Mouse (Mus musculus): ENCODE data around the gene Wfdc8. TPM values are rescaled to one million over a fixed set of nuclear protein-coding genes. Genes with fewer than 3 reads are reported as not detected.
"Not testable (repeated sequence)": the region's sequence is repeated elsewhere in the genome, so short reads cannot be mapped to it uniquely, and the experiment has no call there.

Wfdc8 gene
- not detected in 2 replicates for polyA plus RNA-seq (2016; fragmentation: Nextera tagmentation; extraction: Ambion mirVana)

DNA sequence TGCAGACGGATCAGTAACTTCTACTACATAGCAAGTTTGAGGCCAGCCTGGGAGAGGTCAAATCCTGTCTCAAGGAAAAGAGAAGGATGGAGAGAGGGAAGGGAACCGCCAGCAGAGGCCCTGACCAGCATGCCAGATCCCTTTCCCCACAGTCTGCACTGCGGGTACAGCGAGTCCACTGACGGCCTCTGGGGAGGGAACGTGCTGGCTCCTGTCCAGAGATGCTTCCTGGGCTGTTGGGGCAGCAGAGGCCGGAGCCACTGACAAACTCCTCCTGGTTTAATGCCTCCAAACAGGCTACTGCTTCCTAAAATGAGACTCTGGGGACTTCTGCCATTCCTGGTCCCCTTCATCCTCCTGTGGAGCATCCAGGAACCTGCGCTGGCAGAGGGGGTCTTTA is at the start of gene Wfdc8, which contains the start of gene Wfdc6b:
Gene Wfdc8, minus strand, starts transcription at position 156 of the 400 bp plus-strand sequence.
Gene Wfdc6b, plus strand, starts transcription at position 52 of the 400 bp plus-strand sequence.
- not testable (repeated sequence) for H3K9me3 ChIP-seq; H3K27me3 ChIP-seq (ENCODE audit: insufficient read depth, poor library complexity, severe bottlenecking); DNase-seq (ENCODE audit: low spot score); H3K27ac ChIP-seq; H3K36me3 ChIP-seq; H3K4me1 ChIP-seq (replicated peaks); H3K4me3 ChIP-seq
- 75% methylated on average over 8 of the region's 8 CpGs for WGBS

DNA sequence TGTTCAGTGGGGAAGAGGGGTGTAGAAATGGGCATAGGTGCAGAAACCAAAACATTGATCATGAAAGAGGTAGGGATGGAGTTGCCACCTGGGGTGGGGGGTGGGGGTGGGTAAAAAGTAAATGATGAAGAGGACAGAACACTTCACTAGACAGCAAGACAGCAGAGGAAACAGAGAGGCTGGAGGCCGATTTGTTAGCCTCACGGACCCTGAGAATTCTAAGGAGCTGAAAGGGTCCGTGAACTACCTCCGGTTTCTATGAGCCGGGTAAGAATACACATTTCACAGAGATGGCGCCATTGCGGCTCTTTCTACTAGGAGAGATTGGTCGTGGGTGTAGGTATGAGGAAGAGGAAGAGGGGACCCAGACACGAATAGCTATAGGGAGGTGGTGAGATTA is 43.1 kb upstream of the Wfdc8 start, which contains the start of gene Wfdc9:
Gene Wfdc9, minus strand, starts transcription at position 101 of the 400 bp plus-strand sequence.
- Histone ChIP-seq H3K27ac (no peak within 1 kb of the TSS), H3K9me3 (no peaks in the 10 kb centered on the region), H3K4me1 (replicated peaks) (no peaks in the 10 kb centered on the region), H3K4me3 (no peak within 1 kb of the TSS), H3K27me3 (ENCODE audit: insufficient read depth, poor library complexity, severe bottlenecking) (0 out of 2 replicates have a peak, but pooled peaks cover 3% of the 10 kb centered on the region), H3K36me3 (no peaks in the 10 kb centered on the region)
- 82% methylated on average over 9 of the region's 9 CpGs for WGBS
- DNase-seq (ENCODE audit: low spot score): no peak

DNA sequence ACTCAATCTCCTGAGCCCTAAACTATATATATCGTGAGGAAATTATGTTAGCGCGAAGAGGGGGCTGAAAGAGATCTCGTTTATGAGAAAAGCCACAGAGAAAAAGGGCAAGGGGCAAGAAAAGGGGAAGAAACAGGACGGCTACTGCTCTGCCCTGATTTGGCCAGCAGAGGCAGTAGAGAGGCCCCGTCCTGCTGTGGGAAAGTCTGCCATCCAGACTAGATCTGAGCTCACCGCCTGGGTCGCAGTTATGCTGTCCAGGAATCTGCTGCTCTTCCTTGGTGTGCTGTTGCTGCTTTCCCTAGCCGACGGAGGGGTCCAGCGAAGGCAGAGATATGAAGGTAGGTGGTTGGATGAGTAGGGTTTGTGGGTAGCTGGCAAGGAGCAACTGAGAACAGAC is 42.4 kb upstream of the Wfdc8 start, which contains the start of gene Wfdc10:
Gene Wfdc10, plus strand, starts transcription at position 189 of the 400 bp plus-strand sequence.
- WGBS: 19% methylated on average over 11 of the region's 11 CpGs
- H3K27me3 ChIP-seq (ENCODE audit: insufficient read depth, poor library complexity, severe bottlenecking): 0 out of 2 replicates have a peak, but pooled peaks cover 3% of the 10 kb centered on the region
- no peak within 1 kb of the TSS for H3K27ac ChIP-seq
- no peaks in the 10 kb centered on the region for H3K36me3 ChIP-seq
- no peaks in the 10 kb centered on the region for H3K9me3 ChIP-seq
- DNase-seq (ENCODE audit: low spot score): peak; percentile 63
- no peak within 1 kb of the TSS for H3K4me3 ChIP-seq
- H3K4me1 ChIP-seq (replicated peaks): no peaks in the 10 kb centered on the region

DNA sequence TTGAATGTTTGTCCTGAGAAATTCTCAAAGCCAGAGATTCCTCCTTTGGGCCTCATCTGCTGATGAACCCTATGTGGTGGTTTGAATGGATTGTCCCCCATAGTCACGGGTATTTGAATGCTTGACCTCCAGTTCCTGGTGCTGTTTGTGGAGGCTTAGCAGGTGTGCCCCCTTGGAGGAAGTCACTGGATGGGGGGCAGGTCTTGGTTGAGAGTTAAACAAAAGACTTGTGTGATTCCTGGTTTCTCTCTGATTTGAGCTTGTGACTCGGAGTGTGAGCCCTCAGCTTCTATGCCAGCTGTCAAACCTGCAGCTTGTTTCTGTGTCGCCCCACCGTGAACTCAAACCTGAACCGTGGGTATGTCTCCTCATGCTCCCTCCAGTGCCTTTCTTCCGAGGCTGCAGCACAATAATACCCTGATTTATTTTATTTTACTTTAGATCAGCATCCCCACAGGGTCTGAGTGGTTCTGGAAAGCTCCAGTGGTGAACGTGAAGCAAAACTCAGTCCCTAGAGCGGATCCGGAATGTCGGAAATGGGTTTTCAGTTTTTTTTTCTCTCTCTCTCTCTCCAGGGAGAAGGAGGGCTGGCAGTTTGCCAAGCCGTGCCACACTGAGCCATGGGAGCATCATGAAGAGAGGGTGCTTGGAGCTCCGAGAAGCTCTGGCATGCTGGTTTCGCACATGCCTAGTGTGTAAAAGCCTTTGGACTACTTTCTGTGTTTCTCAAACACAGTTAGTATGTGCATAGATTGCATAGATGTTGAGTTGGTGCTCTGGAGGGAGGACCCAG is 28.7 kb upstream of the Wfdc8 start:
- H3K27me3 ChIP-seq (ENCODE audit: insufficient read depth, poor library complexity, severe bottlenecking): no peaks in the 10 kb centered on the region
- H3K4me1 ChIP-seq (replicated peaks): no peaks in the 10 kb centered on the region
- no peak overlapping the region for H3K4me3 ChIP-seq
- no peak overlapping the region for H3K27ac ChIP-seq
- H3K9me3 ChIP-seq: no peaks in the 10 kb centered on the region
- DNase-seq (ENCODE audit: low spot score): no peak
- 87% methylated on average over 13 of the region's 13 CpGs for WGBS
- H3K36me3 ChIP-seq: no peaks in the 10 kb centered on the region

DNA sequence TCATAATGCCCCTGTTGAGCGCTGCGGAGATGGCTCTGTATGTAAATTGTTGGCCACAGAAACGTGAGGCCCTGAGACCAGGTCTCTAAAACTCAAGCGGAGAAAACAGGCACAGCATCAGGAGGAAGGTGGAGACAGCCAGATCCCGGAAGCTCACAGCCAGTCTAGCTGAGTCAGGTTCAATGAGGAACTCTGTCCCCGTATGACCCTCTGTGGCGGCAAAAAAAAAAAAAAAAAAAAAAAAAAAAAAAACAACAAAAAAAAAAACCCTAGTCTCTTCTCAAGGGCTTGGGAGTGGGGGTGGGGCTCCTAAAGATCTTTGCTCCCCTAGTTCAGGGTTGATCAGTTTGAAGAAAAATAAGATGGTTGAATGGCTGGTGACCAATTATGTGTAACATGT is 27.7 kb upstream of the Wfdc8 start:
- H3K4me1 ChIP-seq (replicated peaks): no peaks in the 10 kb centered on the region
- 73% methylated on average over 7 of the region's 7 CpGs for WGBS

DNA sequence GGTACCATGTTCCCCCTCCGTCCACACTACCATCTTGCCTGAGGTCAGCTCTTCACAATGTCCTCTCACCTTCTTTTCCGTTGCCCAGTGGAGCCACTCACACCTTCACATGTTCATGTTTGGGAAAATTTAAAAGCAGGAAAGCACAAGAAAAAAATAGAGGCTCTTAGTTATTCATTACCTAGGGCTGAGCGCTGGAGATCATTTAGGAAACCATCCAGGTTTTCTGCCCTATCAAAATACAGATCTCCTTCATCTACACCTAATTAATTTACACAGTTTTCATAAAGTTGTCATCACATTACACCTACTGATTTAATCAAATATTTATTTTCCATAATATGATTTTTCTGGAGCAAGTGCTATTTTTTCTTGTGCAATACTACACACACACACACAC is 25.3 kb upstream of the Wfdc8 start, which contains the start of gene Wfdc16:
Gene Wfdc16, minus strand, starts transcription at position 101 of the 400 bp plus-strand sequence.
- no peaks in the 10 kb centered on the region for H3K4me1 ChIP-seq (replicated peaks)
- no peaks in the 10 kb centered on the region for H3K9me3 ChIP-seq
- H3K27ac ChIP-seq: no peak within 1 kb of the TSS
- 86% methylated on average over 3 of the region's 3 CpGs for WGBS
- no peak within 1 kb of the TSS for H3K4me3 ChIP-seq
- no peaks in the 10 kb centered on the region for H3K36me3 ChIP-seq
- no peak for DNase-seq (ENCODE audit: low spot score)
- H3K27me3 ChIP-seq (ENCODE audit: insufficient read depth, poor library complexity, severe bottlenecking): no peaks in the 10 kb centered on the region

More for the DNA sequence above, 27.7 kb upstream of the Wfdc8 start:
- no peak for DNase-seq (ENCODE audit: low spot score)
- no peaks in the 10 kb centered on the region for H3K36me3 ChIP-seq
- H3K27ac ChIP-seq: no peak overlapping the region
- no peaks in the 10 kb centered on the region for H3K9me3 ChIP-seq
- H3K4me3 ChIP-seq: no peak overlapping the region
- H3K27me3 ChIP-seq (ENCODE audit: insufficient read depth, poor library complexity, severe bottlenecking): no peaks in the 10 kb centered on the region

DNA sequence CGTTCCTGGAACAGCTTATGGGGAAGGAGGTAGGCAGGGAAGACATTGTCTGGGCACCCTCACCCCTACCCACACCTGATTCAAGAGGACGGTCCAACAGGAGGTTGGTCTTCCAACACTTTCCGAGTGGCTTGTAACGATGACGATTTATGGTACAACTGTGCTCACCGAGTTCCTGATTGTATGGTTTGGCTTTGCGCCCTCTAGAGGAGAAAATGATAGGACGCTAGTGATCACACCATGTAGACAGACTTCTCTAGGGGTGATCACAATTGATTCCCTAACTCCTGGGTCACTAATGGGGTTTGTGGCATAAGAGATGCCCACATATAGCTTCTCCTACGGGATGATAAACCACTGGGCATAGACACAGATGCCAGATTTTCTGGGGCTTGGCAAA is 21.8 kb upstream of the Wfdc8 start:
- H3K9me3 ChIP-seq: no peaks in the 10 kb centered on the region
- H3K36me3 ChIP-seq: no peaks in the 10 kb centered on the region
- no peaks in the 10 kb centered on the region for H3K27me3 ChIP-seq (ENCODE audit: insufficient read depth, poor library complexity, severe bottlenecking)
- H3K4me3 ChIP-seq: no peak overlapping the region
- no peak for DNase-seq (ENCODE audit: low spot score)
- H3K4me1 ChIP-seq (replicated peaks): no peaks in the 10 kb centered on the region
- 80% methylated on average over 9 of the region's 9 CpGs for WGBS
- no peak overlapping the region for H3K27ac ChIP-seq

DNA sequence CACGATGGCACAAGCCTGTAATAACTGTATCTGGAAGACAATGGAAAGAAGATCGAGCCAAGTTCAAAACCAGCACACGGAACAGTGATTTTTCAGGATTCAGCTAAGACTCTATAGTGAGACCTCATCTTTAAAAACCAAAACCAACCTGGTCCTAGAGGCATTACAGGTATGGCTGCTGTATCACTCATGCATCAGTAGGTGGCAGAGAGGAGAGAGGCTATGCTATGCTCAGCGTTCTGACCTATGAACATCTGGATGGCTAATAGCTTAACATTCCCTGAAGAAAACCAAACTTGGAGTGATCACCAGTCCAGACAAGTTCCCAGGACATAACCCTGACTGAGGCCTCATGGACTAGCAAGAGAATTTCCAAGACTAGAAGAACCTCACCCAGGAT is 8.3 kb upstream of the Wfdc8 start:
- DNase-seq (ENCODE audit: low spot score): no peak
- Histone ChIP-seq H3K4me3 (no peak overlapping the region), H3K27ac (no peak overlapping the region), H3K36me3 (no peaks in the 10 kb centered on the region), H3K27me3 (ENCODE audit: insufficient read depth, poor library complexity, severe bottlenecking) (no peaks in the 10 kb centered on the region), H3K9me3 (no peaks in the 10 kb centered on the region), H3K4me1 (replicated peaks) (no peaks in the 10 kb centered on the region)
- WGBS: 85% methylated on average over 4 of the region's 4 CpGs

DNA sequence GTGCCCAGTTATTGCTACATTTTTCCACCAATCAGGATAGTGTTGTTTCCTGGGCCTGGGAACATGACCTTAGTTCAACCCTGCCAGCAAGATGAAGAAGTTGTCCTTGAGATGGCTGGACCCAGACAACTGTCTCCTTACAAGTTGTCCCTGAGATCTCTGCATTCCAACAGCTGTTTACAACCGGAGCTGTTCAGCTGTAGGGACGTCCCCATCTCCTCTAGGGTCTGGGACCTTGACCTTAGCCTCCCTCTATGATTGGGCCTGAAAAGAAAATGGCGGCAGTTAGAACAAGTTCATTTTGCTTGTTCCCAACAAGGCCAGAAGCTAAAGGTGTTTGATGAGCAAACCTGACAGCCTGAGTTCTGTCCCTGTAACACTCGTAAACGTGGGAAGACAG is 5.6 kb upstream of the Wfdc8 start:
- H3K27ac ChIP-seq: no peak overlapping the region
- H3K9me3 ChIP-seq: no peaks in the 10 kb centered on the region
- no peak overlapping the region for H3K4me3 ChIP-seq
- no peaks in the 10 kb centered on the region for H3K4me1 ChIP-seq (replicated peaks)
- DNase-seq (ENCODE audit: low spot score): no peak
- WGBS: 81% methylated on average over 5 of the region's 5 CpGs
- H3K36me3 ChIP-seq: no peaks in the 10 kb centered on the region
- no peaks in the 10 kb centered on the region for H3K27me3 ChIP-seq (ENCODE audit: insufficient read depth, poor library complexity, severe bottlenecking)

DNA sequence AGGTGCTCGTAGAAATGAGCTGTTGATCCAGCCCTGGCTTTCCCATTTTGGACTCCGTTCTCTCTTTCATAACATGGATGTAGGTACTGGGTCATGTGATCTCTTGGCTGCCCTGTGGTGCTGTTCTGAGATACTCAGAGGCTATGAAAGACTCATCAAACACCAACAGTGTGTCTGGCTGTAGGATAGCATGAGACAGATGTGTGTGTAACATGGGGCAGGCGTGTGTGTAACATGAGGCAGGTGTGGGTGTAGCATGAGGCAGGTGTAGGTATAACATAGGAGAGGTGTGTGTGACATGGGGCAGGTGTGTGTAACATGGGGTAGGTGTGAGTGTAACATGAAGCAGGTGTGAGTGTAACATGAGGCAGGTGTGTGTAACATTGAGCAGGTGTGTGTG is 2.0 kb upstream of the Wfdc8 start:
- Histone ChIP-seq H3K4me1 (replicated peaks) (no peaks in the 10 kb centered on the region), H3K27me3 (ENCODE audit: insufficient read depth, poor library complexity, severe bottlenecking) (no peaks in the 10 kb centered on the region), H3K4me3 (no peak overlapping the region), H3K9me3 (no peaks in the 10 kb centered on the region), H3K36me3 (no peaks in the 10 kb centered on the region), H3K27ac (no peak overlapping the region)
- WGBS: 91% methylated on average over 3 of the region's 3 CpGs
- DNase-seq (ENCODE audit: low spot score): no peak

DNA sequence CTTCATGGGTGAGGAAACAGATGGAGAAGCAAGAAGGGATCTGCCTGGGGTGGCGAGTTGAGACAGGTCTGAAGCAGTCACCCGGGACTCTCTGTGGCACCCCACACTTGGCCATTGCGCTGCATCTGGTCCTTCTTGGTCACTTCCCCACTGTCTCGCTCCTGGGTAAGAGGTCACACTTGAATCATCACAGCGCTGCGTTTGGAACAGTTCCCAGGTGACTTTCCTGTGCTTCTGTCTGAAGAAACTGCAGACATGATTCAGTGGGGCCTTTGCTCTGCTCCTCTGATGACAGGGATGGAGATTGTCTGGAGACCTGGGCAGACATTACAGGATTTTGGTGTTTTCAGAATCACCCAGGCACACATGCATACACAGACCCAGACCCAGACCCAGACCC is 4.6 kb downstream of the Wfdc8 start:
- Histone ChIP-seq H3K4me3 (no peak overlapping the region), H3K27ac (no peak overlapping the region), H3K4me1 (replicated peaks) (no peaks in the 10 kb centered on the region), H3K27me3 (ENCODE audit: insufficient read depth, poor library complexity, severe bottlenecking) (no peaks in the 10 kb centered on the region), H3K36me3 (no peaks in the 10 kb centered on the region), H3K9me3 (no peaks in the 10 kb centered on the region)
- 84% methylated on average over 6 of the region's 6 CpGs for WGBS
- no peak for DNase-seq (ENCODE audit: low spot score)

DNA sequence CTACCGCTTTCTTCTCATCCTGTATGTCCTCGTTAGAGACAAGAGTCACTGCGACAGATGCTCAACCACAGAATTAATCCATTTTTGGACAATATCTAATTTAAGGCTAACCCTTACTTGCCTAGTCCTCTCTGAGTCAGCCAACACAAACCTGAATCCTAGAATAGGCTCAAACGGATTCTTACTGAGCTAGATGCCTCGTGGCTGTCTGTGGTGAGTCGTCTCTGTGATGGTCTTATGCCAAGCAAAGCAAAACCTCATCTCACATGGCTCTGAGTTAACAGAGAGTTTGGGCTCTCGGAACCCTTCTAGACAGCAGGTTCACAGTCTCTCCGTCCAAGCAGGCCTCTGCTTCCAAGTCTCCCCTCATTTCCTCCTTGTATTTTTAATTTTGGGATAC is 9.0 kb downstream of the Wfdc8 start:
- H3K27me3 ChIP-seq (ENCODE audit: insufficient read depth, poor library complexity, severe bottlenecking): no peaks in the 10 kb centered on the region
- no peak overlapping the region for H3K27ac ChIP-seq
- WGBS: 92% methylated on average over 8 of the region's 8 CpGs
- no peak for DNase-seq (ENCODE audit: low spot score)
- 0 out of 2 replicates have a peak, but pooled peaks cover 4% of the 10 kb centered on the region for H3K9me3 ChIP-seq
- no peaks in the 10 kb centered on the region for H3K4me1 ChIP-seq (replicated peaks)
- H3K36me3 ChIP-seq: no peaks in the 10 kb centered on the region
- H3K4me3 ChIP-seq: no peak overlapping the region

DNA sequence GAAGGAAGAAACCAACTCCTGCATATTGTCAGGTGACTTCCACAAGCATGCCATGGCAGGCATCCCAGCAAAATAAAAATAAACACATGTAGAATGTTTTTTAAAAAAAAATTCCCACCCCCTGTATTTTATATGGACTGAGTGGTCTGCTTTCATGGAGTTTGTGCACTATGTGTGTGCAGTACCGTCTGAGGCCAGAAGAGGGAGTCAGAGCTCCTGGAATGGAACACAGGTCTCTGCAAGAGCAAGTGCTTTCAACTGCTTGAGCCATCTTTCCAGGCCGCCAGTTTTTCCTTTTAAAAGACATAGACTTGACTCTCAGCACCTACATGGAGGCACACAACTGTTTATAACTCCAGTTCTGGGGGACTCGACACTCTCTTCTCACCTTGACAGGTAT is 9.9 kb downstream of the Wfdc8 start:
- H3K9me3 ChIP-seq: 0 out of 2 replicates have a peak, but pooled peaks cover 4% of the 10 kb centered on the region
- no peaks in the 10 kb centered on the region for H3K27me3 ChIP-seq (ENCODE audit: insufficient read depth, poor library complexity, severe bottlenecking)
- no peak overlapping the region for H3K4me3 ChIP-seq
- 89% methylated on average over 3 of the region's 3 CpGs for WGBS
- H3K4me1 ChIP-seq (replicated peaks): no peaks in the 10 kb centered on the region
- no peak for DNase-seq (ENCODE audit: low spot score)
- H3K36me3 ChIP-seq: no peaks in the 10 kb centered on the region
- no peak overlapping the region for H3K27ac ChIP-seq

All from hindbrain, embryonic 10.5 days (tissue).